Mouse (Mus musculus): ENCODE results near the gene Eepd1. TPM values are rescaled to one million over a fixed set of nuclear protein-coding genes. Genes with fewer than 3 reads are reported as not detected.
A peak's percentile ranks its signal among the peaks of the same experiment; 100 is the strongest.

The Eepd1 gene
- polyA plus RNA-seq, 1 experiment from 2014 or later, result 11.0 TPM

DNA sequence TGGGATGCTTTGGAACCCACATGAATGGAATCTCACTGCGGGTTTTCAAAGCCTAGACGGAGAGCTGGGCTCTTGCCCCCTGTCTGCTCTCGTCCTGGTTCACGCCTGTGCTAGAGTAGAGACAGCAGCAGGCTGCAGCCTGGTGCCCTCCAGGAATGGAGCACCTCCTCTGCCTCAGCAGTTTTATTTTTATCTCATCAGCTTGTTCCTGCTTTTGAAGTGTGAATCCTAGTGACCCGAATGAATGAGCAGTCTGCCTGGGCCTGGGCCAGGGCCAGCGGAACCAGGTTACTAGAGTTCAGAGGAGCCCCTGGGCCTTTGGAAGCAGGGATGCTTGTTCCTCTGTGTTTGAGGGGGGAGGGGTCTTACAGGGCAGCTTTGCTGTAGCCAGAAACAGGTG, 37.8 kb downstream of the Eepd1 start:
- 51% methylated on average over 6 of the region's 6 CpGs for WGBS
- Histone ChIP-seq H3K9ac (ENCODE audit: low read length) (no peak overlapping the region), H3K4me3 (ENCODE audit: low read length) (no peak overlapping the region), H3K9me3 (ENCODE audit: control insufficient read depth, low read length) (no peaks in the 10 kb centered on the region), H3K27me3 (ENCODE audit: control insufficient read depth, insufficient read depth, low read depth, low read length) (no peaks in the 10 kb centered on the region), H3K27ac (ENCODE audit: low read length) (no peak overlapping the region), H3K36me3 (ENCODE audit: control insufficient read depth, insufficient read depth, low read length) (no peaks in the 10 kb centered on the region), H3K4me2 (ENCODE audit: low read depth, low read length) (no peak overlapping the region), H3K4me1 (replicated peaks; ENCODE audit: control insufficient read depth, insufficient read depth, low read length) (no peaks in the 10 kb centered on the region; the same call in 1 of the 2 replicates)
- no peak for ATAC-seq (ENCODE audit: low read depth)

DNA sequence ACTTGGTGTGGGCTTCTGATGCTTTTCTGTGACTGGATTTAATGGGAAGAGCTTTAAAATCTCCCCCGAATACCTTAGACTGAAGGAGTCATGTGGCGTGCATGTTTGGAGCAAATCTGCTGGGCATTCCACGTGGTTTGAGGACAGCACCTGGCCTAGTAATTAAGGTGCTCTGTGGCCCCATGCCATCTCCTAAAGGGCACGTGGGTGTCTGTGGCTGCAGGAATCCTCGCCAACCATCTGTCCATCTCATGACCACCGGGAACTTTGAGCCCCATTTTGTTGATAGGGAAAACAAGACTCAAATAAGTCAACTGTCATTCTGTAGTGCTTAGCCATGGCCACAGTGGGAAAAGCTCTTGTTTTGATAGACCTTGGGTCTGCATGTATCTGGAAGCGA, 39.5 kb downstream of the Eepd1 start:
- WGBS, result 83% methylated on average over 7 of the region's 7 CpGs
- ATAC-seq (ENCODE audit: low read depth), result no peak
- Histone ChIP-seq H3K27me3 (ENCODE audit: control insufficient read depth, insufficient read depth, low read depth, low read length) (no peaks in the 10 kb centered on the region), H3K27ac (ENCODE audit: low read length) (no peak overlapping the region), H3K4me3 (ENCODE audit: low read length) (no peak overlapping the region), H3K4me2 (ENCODE audit: low read depth, low read length) (no peak overlapping the region), H3K36me3 (ENCODE audit: control insufficient read depth, insufficient read depth, low read length) (no peaks in the 10 kb centered on the region), H3K9ac (ENCODE audit: low read length) (no peak overlapping the region), H3K4me1 (replicated peaks; ENCODE audit: control insufficient read depth, insufficient read depth, low read length) (no peaks in the 10 kb centered on the region; the same call in 1 of the 2 replicates), H3K9me3 (ENCODE audit: control insufficient read depth, low read length) (no peaks in the 10 kb centered on the region)

DNA sequence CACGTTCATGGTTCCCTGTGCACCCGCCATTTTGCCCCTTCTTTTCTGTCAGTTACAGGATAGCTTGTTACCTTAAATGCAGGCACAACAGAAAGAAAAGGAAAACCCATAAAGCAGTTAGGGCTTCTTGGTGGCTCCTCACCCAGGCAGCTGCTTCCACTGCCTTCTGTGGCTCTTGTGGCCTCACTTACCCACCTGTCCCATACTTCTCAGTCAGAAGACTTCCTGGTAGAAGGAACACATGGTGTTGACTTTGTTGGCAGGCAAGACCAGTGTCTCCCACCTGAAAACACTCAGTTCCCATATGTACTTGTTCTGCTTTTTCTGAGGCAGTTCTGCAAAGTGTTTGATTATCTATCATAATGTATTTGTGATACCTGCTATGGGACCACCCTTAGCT, 40.5 kb downstream of the Eepd1 start:
- WGBS, result 76% methylated on average over 2 of the region's 2 CpGs
- no peak for ATAC-seq (ENCODE audit: low read depth)

DNA sequence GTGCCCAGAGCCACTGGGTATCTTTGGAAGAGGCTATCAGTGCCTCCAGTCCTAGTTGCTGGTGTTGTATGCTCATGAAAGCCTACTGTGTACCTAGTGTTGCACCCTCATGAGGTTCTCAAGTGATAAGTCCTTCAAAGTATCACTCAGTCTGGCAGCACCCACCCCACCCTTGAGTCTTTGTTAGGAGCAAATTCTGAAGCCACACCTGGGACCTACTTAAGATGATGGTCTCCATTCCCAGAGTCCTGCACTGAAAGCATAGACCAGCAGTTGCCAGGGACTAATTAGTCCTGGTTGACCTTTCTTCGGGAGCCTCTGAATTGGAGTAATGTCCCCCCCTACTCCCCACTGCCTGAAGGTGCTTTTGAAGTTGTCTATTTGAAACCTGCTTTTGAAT, 45.2 kb downstream of the Eepd1 start:
- 70% methylated on average over 1 of the region's 1 CpGs for WGBS
- no peak overlapping the region for H3K4me3 ChIP-seq (ENCODE audit: low read length)
- H3K9me3 ChIP-seq (ENCODE audit: control insufficient read depth, low read length), result no peaks in the 10 kb centered on the region
- no peak for ATAC-seq (ENCODE audit: low read depth)
- H3K4me2 ChIP-seq (ENCODE audit: low read depth, low read length), result no peak overlapping the region
- no peak overlapping the region for H3K27ac ChIP-seq (ENCODE audit: low read length)
- H3K36me3 ChIP-seq (ENCODE audit: control insufficient read depth, insufficient read depth, low read length), result no peaks in the 10 kb centered on the region
- no peak overlapping the region for H3K9ac ChIP-seq (ENCODE audit: low read length)
- H3K27me3 ChIP-seq (ENCODE audit: control insufficient read depth, insufficient read depth, low read depth, low read length), result no peaks in the 10 kb centered on the region
- H3K4me1 ChIP-seq (replicated peaks; ENCODE audit: control insufficient read depth, insufficient read depth, low read length), result no peaks in the 10 kb centered on the region

More for the DNA sequence above, 40.5 kb downstream of the Eepd1 start:
- Histone ChIP-seq H3K4me1 (replicated peaks; ENCODE audit: control insufficient read depth, insufficient read depth, low read length) (no peaks in the 10 kb centered on the region), H3K27ac (ENCODE audit: low read length) (no peak overlapping the region), H3K4me2 (ENCODE audit: low read depth, low read length) (no peak overlapping the region), H3K9ac (ENCODE audit: low read length) (no peak overlapping the region), H3K4me3 (ENCODE audit: low read length) (no peak overlapping the region), H3K9me3 (ENCODE audit: control insufficient read depth, low read length) (no peaks in the 10 kb centered on the region), H3K27me3 (ENCODE audit: control insufficient read depth, insufficient read depth, low read depth, low read length) (no peaks in the 10 kb centered on the region), H3K36me3 (ENCODE audit: control insufficient read depth, insufficient read depth, low read length) (no peaks in the 10 kb centered on the region)

DNA sequence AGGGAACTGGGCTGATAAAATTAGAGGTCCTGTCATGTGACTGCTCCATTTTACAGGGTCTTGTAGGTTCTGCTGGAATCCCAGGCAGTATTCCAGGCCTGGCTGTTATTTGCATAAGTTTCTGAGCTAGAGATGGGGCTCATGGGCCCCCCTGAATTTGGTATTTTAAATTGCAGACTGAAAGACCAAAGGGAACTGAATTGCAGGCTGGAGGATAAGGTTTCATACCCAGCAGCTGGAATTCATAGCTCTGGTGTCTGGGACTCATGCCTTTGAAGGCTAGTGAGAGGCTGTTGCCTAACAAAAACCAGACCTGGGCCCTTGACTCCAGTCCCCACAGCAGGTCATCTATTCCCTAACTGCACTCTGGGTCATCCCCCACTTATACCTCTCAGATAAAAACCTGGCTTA, 45.6 kb downstream of the Eepd1 start:
- no peak overlapping the region for H3K27ac ChIP-seq (ENCODE audit: low read length)
- H3K36me3 ChIP-seq (ENCODE audit: control insufficient read depth, insufficient read depth, low read length), result no peaks in the 10 kb centered on the region
- no peaks in the 10 kb centered on the region for H3K4me1 ChIP-seq (replicated peaks; ENCODE audit: control insufficient read depth, insufficient read depth, low read length)
- H3K9ac ChIP-seq (ENCODE audit: low read length), result no peak overlapping the region
- no peaks in the 10 kb centered on the region for H3K27me3 ChIP-seq (ENCODE audit: control insufficient read depth, insufficient read depth, low read depth, low read length)
- no peaks in the 10 kb centered on the region for H3K9me3 ChIP-seq (ENCODE audit: control insufficient read depth, low read length)
- no peak for ATAC-seq (ENCODE audit: low read depth)
- H3K4me3 ChIP-seq (ENCODE audit: low read length), result no peak overlapping the region
- H3K4me2 ChIP-seq (ENCODE audit: low read depth, low read length), result no peak overlapping the region

DNA sequence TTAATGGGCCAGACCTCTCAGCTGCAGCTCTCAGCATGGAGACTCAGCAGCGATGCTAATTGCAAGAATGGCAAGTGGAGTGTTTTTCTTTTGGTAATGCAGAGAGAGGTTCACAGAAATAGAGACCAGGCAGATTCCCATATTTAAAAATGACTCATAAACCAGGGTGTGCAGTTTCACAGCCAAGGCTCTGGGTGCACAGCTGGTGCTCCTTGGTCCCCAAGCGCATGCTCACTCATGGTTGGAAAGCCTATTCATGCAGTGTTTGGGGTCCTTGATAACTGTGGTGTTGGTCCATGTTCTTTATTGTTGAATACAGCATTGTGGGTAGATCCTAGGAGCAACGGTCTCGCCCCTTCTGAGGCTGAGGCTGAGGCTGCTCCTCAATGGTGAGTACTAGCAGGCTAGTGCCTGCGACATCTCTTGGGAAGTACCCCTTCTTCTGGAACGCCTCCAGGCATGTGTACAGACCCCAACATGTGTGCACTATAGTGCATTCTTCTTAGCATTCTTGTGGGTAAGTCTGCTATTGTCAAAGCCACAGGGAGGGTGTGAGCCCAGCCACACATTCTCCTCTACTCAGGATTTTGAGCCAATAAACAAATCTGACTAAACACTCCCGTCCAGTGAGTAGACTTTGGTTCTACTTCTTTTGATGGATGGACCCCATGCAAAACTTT, 46.2 kb downstream of the Eepd1 start:
- H3K36me3 ChIP-seq (ENCODE audit: control insufficient read depth, insufficient read depth, low read length), result no peaks in the 10 kb centered on the region
- no peak overlapping the region for H3K4me3 ChIP-seq (ENCODE audit: low read length)
- no peak overlapping the region for H3K9ac ChIP-seq (ENCODE audit: low read length)
- H3K4me1 ChIP-seq (replicated peaks; ENCODE audit: control insufficient read depth, insufficient read depth, low read length), result no peaks in the 10 kb centered on the region
- no peak for ATAC-seq (ENCODE audit: low read depth)
- 73% methylated on average over 7 of the region's 7 CpGs for WGBS
- H3K9me3 ChIP-seq (ENCODE audit: control insufficient read depth, low read length), result no peaks in the 10 kb centered on the region
- no peak overlapping the region for H3K27ac ChIP-seq (ENCODE audit: low read length)
- H3K4me2 ChIP-seq (ENCODE audit: low read depth, low read length), result no peak overlapping the region
- no peaks in the 10 kb centered on the region for H3K27me3 ChIP-seq (ENCODE audit: control insufficient read depth, insufficient read depth, low read depth, low read length)

DNA sequence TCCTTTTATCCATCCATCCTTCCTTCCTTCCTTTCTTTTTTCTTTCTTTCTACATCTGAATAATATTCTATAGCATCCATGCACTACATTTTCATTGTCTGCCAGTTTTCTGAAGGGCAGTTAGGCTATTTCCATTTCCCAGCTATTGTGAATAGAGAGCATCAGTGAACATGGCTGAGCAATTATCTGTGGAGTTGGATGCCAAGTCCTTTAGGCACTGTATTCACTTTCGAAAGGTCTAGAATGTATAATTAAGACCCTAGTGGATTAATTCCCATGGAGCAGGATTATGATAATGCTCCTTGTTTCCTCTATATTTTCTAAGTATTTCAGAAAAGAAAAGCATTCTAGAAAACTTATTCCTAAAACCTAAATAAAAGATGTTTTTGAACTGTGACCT, 50.3 kb downstream of the Eepd1 start:
- ATAC-seq (ENCODE audit: low read depth), result no peak
- WGBS, result 95% methylated on average over 1 of the region's 1 CpGs
- H3K27ac ChIP-seq (ENCODE audit: low read length), result no peak overlapping the region
- H3K27me3 ChIP-seq (ENCODE audit: control insufficient read depth, insufficient read depth, low read depth, low read length), result no peaks in the 10 kb centered on the region
- no peaks in the 10 kb centered on the region for H3K9me3 ChIP-seq (ENCODE audit: control insufficient read depth, low read length)
- no peaks in the 10 kb centered on the region for H3K4me1 ChIP-seq (replicated peaks; ENCODE audit: control insufficient read depth, insufficient read depth, low read length)
- H3K36me3 ChIP-seq (ENCODE audit: control insufficient read depth, insufficient read depth, low read length), result no peaks in the 10 kb centered on the region
- no peak overlapping the region for H3K4me3 ChIP-seq (ENCODE audit: low read length)
- H3K4me2 ChIP-seq (ENCODE audit: low read depth, low read length), result no peak overlapping the region
- H3K9ac ChIP-seq (ENCODE audit: low read length), result no peak overlapping the region

DNA sequence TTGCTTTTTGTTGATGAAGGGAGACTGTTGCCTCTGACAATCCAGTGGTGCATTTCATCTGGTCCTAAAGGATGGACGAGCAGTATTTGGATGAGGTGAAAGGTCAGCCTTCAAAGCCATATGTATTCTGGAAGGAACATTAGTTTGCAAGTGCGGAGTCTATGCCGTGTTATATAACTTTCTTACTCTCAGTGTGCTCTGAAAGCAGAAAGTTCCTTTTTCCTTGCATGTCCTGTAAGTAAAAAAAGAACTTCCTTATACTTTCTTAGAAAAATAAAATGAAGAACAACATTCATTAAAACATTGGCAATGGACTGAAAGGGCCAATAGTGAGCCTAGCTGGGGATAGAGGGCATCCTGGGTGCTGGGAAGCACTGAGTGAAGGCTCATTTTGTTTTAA, 50.8 kb downstream of the Eepd1 start:
- Histone ChIP-seq H3K36me3 (ENCODE audit: control insufficient read depth, insufficient read depth, low read length) (no peaks in the 10 kb centered on the region), H3K4me3 (ENCODE audit: low read length) (no peak overlapping the region), H3K4me1 (replicated peaks; ENCODE audit: control insufficient read depth, insufficient read depth, low read length) (no peaks in the 10 kb centered on the region), H3K9ac (ENCODE audit: low read length) (no peak overlapping the region), H3K27me3 (ENCODE audit: control insufficient read depth, insufficient read depth, low read depth, low read length) (no peaks in the 10 kb centered on the region), H3K4me2 (ENCODE audit: low read depth, low read length) (no peak overlapping the region), H3K9me3 (ENCODE audit: control insufficient read depth, low read length) (no peaks in the 10 kb centered on the region), H3K27ac (ENCODE audit: low read length) (no peak overlapping the region)
- WGBS, result 50% methylated on average over 3 of the region's 3 CpGs
- no peak for ATAC-seq (ENCODE audit: low read depth)

DNA sequence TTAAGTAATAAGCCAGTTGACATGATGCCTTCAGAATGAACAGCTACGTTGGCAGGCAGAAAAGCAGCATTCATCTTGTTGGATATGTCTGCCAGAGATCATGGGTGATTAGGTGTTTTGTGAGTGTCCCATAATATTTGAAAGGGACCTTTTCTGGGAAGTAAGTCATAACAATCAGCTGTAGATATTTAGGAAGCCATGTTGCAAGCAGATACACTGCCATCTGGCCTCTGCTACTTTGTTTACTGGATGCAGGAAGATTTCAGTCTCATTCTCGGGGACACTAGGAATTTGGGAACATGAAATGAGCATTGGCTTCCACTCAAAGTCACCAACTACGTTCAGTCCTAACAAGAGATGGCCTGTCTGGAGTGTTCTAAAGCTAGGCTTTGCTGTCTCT, 54.1 kb downstream of the Eepd1 start:
- Histone ChIP-seq H3K27me3 (ENCODE audit: control insufficient read depth, insufficient read depth, low read depth, low read length) (no peaks in the 10 kb centered on the region), H3K9me3 (ENCODE audit: control insufficient read depth, low read length) (no peaks in the 10 kb centered on the region), H3K4me2 (ENCODE audit: low read depth, low read length) (no peak overlapping the region), H3K36me3 (ENCODE audit: control insufficient read depth, insufficient read depth, low read length) (no peaks in the 10 kb centered on the region), H3K4me3 (ENCODE audit: low read length) (no peak overlapping the region), H3K27ac (ENCODE audit: low read length) (no peak overlapping the region), H3K9ac (ENCODE audit: low read length) (no peak overlapping the region), H3K4me1 (replicated peaks; ENCODE audit: control insufficient read depth, insufficient read depth, low read length) (no peaks in the 10 kb centered on the region)
- WGBS, result 47% methylated on average over 3 of the region's 3 CpGs
- ATAC-seq (ENCODE audit: low read depth), result peak; percentile 31

DNA sequence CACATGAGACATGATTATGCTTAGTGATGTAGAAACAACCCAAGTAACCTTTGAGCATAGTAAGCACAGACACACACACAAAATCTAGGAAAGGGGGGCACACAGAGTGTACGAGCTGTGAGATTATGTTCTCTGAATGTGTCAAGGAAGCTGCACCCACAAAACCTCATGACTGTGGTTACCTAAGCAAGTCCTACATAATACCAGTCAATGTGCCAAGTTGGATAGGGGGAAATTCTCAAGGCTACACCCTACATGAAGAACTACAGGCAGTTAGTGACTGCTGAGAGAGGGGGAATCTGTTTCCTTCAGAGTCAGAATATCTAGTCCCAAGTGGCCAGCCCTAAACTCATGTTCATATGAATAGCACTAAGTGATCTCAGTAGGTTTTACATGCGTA, 58.1 kb downstream of the Eepd1 start:
- Histone ChIP-seq H3K4me2 (ENCODE audit: low read depth, low read length) (no peak overlapping the region), H3K27me3 (ENCODE audit: control insufficient read depth, insufficient read depth, low read depth, low read length) (no peaks in the 10 kb centered on the region), H3K9me3 (ENCODE audit: control insufficient read depth, low read length) (no peaks in the 10 kb centered on the region), H3K4me1 (replicated peaks; ENCODE audit: control insufficient read depth, insufficient read depth, low read length) (no peaks in the 10 kb centered on the region), H3K36me3 (ENCODE audit: control insufficient read depth, insufficient read depth, low read length) (no peaks in the 10 kb centered on the region), H3K9ac (ENCODE audit: low read length) (no peak overlapping the region), H3K4me3 (ENCODE audit: low read length) (no peak overlapping the region), H3K27ac (ENCODE audit: low read length) (no peak overlapping the region)
- 88% methylated on average over 2 of the region's 2 CpGs for WGBS
- no peak for ATAC-seq (ENCODE audit: low read depth)
